Mouse (Mus musculus) midbrain, embryonic 11.5 days (tissue): ENCODE measurements around the gene Hnrnpab. TPM values are rescaled to one million over a fixed set of nuclear protein-coding genes. Genes with fewer than 3 reads are reported as not detected.
A peak's percentile ranks its signal among the peaks of the same experiment; 100 is the strongest.

Experiments used
- ATAC-seq: fragments of 200-750 bp; cut with Nextera tagmentation; 2 replicates; pipeline ENCODE4 v1.8.0; 2017; ENCODE audit warnings: moderate TSS enrichment, moderate library complexity; ENCODE audit not compliant: low FRiP score
- DNase-seq: peaks from one replicate; pipeline ENCODE4 v3.0.0; 2015; ENCODE audit warnings: low spot score; ENCODE audit errors: missing footprints
- H3K27ac ChIP-seq: fragments of 300-500 bp; sonication (generic); 2 replicates; pipeline ENCODE4 v1.5.1; 2014; ENCODE audit warnings: low read depth, low read length
- H3K27me3 ChIP-seq: fragments of 300-500 bp; sonication (generic); 2 replicates; pipeline ENCODE4 v1.6.1; 2014; ENCODE audit warnings: mild to moderate bottlenecking, low read length, moderate library complexity, mixed read lengths; ENCODE audit not compliant: control insufficient read depth, insufficient read depth
- H3K36me3 ChIP-seq: fragments of 300-500 bp; sonication (generic); 2 replicates; pipeline ENCODE4 v1.6.1; 2014; ENCODE audit warnings: mild to moderate bottlenecking, low read length, moderate library complexity, mixed read lengths; ENCODE audit not compliant: control insufficient read depth, insufficient read depth
- H3K4me1 ChIP-seq: fragments of 300-500 bp; sonication (generic); 2 replicates; pipeline ENCODE4 v1.6.1; 2014; ENCODE audit warnings: low read length; ENCODE audit not compliant: control insufficient read depth, insufficient read depth
- H3K4me2 ChIP-seq: fragments of 300-500 bp; sonication (generic); 2 replicates; pipeline ENCODE4 v1.6.1; 2014; ENCODE audit warnings: mild to moderate bottlenecking, moderate library complexity
- H3K4me3 ChIP-seq: fragments of 300-500 bp; sonication (generic); 2 replicates; pipeline ENCODE4 v1.5.1; 2014; ENCODE audit warnings: low read depth, low read length
- H3K9ac ChIP-seq: fragments of 300-500 bp; sonication (generic); 2 replicates; pipeline ENCODE4 v1.6.1; 2014; ENCODE audit warnings: low read length
- H3K9me3 ChIP-seq: fragments of 300-500 bp; sonication (generic); 2 replicates; pipeline ENCODE4 v1.6.1; 2016; ENCODE audit warnings: low read length; ENCODE audit not compliant: control insufficient read depth
- WGBS: fragments of 180-500 bp; shearing (Covaris S2); extraction: QIAGEN DNeasy Blood & Tissue Kit; methylation state at CpG from one replicate; pipeline ENCODE4 v1.1.7; 2014; 5-methylcytosine and 5-hydroxymethylcytosine counted together
- polyA plus RNA-seq: library from polyadenylated mRNA; unstranded; fragments of >200 nt; fragmentation: Nextera tagmentation; extraction: Ambion mirVana; gene quantifications from 2 replicates; pipeline ENCODE4 v1.2.1, GENCODE M21; 2014

Gene Hnrnpab
- polyA plus RNA-seq, 1 experiment from 2014 or later: 844 TPM

- no peak overlapping the region for H3K9ac ChIP-seq
- DNase-seq (no peak), ATAC-seq (no peak)
- H3K36me3 ChIP-seq: peaks cover 54% of the 10 kb centered on the region
- peaks cover 11% of the 10 kb centered on the region for H3K4me1 ChIP-seq
- H3K27ac ChIP-seq: no peak overlapping the region
- H3K9me3 ChIP-seq: no peaks in the 10 kb centered on the region
- no peaks in the 10 kb centered on the region for H3K27me3 ChIP-seq
- WGBS: 94% methylated on average over 3 of the region's 3 CpGs
- no peak overlapping the region for H3K4me2 ChIP-seq
- H3K4me3 ChIP-seq: no peak overlapping the region
Measured at GRCm38 (mm10) chr11:51588833-51589232, 17.8 kb downstream of the Hnrnpab start.

DNA sequence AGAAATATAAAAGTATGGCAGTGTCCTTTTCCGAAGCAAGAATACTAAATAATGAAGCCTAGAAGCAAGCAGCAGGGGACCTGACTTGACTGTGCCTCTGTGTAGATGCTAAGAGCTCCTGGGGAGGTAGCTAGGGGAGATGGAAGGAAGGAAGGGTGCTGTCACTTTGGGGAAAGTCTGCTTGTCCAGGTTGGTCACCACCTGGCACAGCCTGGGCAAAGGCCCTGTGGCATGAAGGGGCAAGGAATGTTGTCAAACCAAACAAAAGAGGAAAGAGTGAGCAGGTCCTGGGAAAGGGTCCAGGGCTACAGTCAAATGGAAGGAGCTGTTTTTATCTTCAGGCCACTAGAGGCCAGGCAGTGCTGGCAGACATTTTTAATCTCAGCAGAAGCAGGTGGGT, 19.6 kb downstream of the Hnrnpab start:
- Histone ChIP-seq H3K4me3 (no peak overlapping the region), H3K4me2 (no peak overlapping the region), H3K36me3 (peaks cover 37% of the 10 kb centered on the region), H3K27me3 (no peaks in the 10 kb centered on the region), H3K9me3 (no peaks in the 10 kb centered on the region), H3K27ac (no peak overlapping the region), H3K4me1 (peaks cover 15% of the 10 kb centered on the region), H3K9ac (no peak overlapping the region)
- DNase-seq (no peak), ATAC-seq (no peak)
- 90% methylated on average over 1 of the region's 1 CpGs for WGBS

- H3K9me3 ChIP-seq: no peaks in the 10 kb centered on the region
- H3K27me3 ChIP-seq: no peaks in the 10 kb centered on the region
- peaks cover 34% of the 10 kb centered on the region for H3K36me3 ChIP-seq
- no peak overlapping the region for H3K4me3 ChIP-seq
- DNase-seq: no peak
- 96% methylated on average over 13 of the region's 13 CpGs for WGBS
- no peak for ATAC-seq
- H3K4me1 ChIP-seq: peaks cover 15% of the 10 kb centered on the region
- H3K9ac ChIP-seq: no peak overlapping the region
- H3K4me2 ChIP-seq: no peak overlapping the region
- no peak overlapping the region for H3K27ac ChIP-seq
Measured at GRCm38 (mm10) chr11:51586411-51586810, 20.2 kb downstream of the Hnrnpab start.

- H3K36me3 ChIP-seq: peaks cover 31% of the 10 kb centered on the region
- peak overlapping the region; percentile 77; the same call in 1 of the 2 replicates for H3K27ac ChIP-seq
- no peaks in the 10 kb centered on the region for H3K27me3 ChIP-seq
- H3K4me1 ChIP-seq: peaks cover 15% of the 10 kb centered on the region
- WGBS: 69% methylated on average over 8 of the region's 8 CpGs
- no peaks in the 10 kb centered on the region for H3K9me3 ChIP-seq
- ATAC-seq (no peak), DNase-seq (no peak)
- peak overlapping the region; percentile 86 for H3K9ac ChIP-seq
- peak overlapping the region; percentile 88 for H3K4me2 ChIP-seq
- peak overlapping the region; percentile 63 for H3K4me3 ChIP-seq
Measured at GRCm38 (mm10) chr11:51585608-51586252, 20.9 kb downstream of the Hnrnpab start.

GRCm38 (mm10) chr11:51584431-51585248, 22.0 kb downstream of the Hnrnpab start, which contains the start of gene Phykpl:
TSS of gene Phykpl (plus strand) at chr11:51584757.
- under 1% methylated on average over 59 of the region's 59 CpGs for WGBS
- Histone ChIP-seq H3K4me3 (peak within 1 kb of the TSS; percentile 63), H3K4me2 (peak within 1 kb of the TSS; percentile 88), H3K36me3 (peaks cover 21% of the 10 kb centered on the region), H3K9ac (peak within 1 kb of the TSS; percentile 86), H3K4me1 (peaks cover 15% of the 10 kb centered on the region), H3K27me3 (no peaks in the 10 kb centered on the region), H3K27ac (peak within 1 kb of the TSS; percentile 87), H3K9me3 (no peaks in the 10 kb centered on the region)
- ATAC-seq (peak; percentile 94), DNase-seq (peak; percentile 100)

DNA sequence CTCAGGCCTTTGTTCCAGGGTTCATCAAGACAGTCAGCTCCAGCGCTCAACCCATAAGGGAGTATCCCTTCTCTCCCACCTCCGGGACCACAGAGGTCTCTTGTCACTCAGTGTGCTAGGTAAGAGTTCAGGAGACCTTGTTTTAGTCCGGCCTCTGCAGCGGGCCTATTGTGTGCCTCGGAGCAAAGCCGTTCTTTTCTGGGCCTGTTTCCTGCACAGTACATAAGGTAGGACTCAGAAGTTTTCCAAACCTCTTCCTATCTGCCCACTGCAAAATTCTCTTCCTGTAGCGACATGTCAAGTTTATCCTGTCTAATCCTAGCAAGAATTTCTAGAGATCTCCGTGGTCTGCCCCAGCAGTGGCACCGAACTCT, 22.6 kb downstream of the Hnrnpab start:
- H3K9me3 ChIP-seq: no peaks in the 10 kb centered on the region
- ATAC-seq: peak; percentile 14
- DNase-seq: no peak
- H3K4me2 ChIP-seq: peak overlapping the region; percentile 88
- 12% methylated on average over 9 of the region's 9 CpGs for WGBS
- peak overlapping the region; percentile 63 for H3K4me3 ChIP-seq
- peaks cover 18% of the 10 kb centered on the region for H3K36me3 ChIP-seq
- H3K4me1 ChIP-seq: peaks cover 15% of the 10 kb centered on the region
- H3K9ac ChIP-seq: peak overlapping the region; percentile 86
- no peaks in the 10 kb centered on the region for H3K27me3 ChIP-seq
- H3K27ac ChIP-seq: peak overlapping the region; percentile 87

DNA sequence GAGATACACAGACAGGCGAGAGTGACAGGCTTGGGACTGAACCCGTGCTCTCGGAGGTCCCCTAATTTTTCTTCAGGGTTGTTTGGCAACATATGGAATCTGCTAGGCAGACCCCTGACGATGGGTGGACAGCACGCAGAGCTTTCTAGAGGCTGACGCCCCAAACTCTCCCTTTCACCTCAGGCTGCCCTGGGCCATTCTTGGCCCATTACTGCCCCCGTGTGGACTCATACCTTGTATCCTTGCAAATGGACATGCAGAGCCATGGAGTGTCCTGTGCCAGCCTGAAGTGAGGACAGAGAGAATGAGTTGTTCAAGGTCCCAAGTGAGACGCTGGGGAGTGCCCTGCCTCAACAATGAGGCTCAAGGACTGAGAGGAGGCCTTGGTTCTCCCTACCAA, 23.9 kb downstream of the Hnrnpab start:
- 21% methylated on average over 8 of the region's 8 CpGs for WGBS
- no peaks in the 10 kb centered on the region for H3K27me3 ChIP-seq
- no peak for ATAC-seq
- no peak overlapping the region for H3K27ac ChIP-seq
- H3K36me3 ChIP-seq: peaks cover 10% of the 10 kb centered on the region
- no peak overlapping the region for H3K4me3 ChIP-seq
- no peak overlapping the region for H3K9ac ChIP-seq
- peaks cover 15% of the 10 kb centered on the region for H3K4me1 ChIP-seq
- no peak overlapping the region for H3K4me2 ChIP-seq
- DNase-seq: peak; percentile 94
- H3K9me3 ChIP-seq: no peaks in the 10 kb centered on the region

DNA sequence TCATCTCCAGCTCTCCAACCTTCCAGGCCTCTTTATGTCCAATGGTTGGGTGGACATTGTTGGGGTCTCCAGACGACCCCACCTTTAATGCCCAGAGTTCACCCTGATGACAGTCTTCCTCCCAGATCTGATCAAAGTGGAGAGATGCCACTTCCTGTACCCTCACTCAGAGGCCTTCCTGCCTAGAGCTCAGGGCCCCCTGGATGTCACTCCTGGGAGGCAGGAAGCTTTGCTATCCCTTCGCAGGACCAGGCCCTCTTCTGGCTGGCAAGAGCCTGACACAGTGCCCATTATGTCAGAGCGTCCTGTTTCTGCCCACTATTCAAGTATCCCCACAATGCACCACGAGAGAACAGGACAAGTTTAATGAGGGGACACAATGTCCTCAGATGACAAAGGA, 27.6 kb downstream of the Hnrnpab start:
- Histone ChIP-seq H3K4me1 (peaks cover 5% of the 10 kb centered on the region), H3K27me3 (no peaks in the 10 kb centered on the region), H3K4me2 (no peak overlapping the region), H3K27ac (no peak overlapping the region), H3K9ac (no peak overlapping the region), H3K36me3 (no peaks in the 10 kb centered on the region), H3K4me3 (no peak overlapping the region), H3K9me3 (no peaks in the 10 kb centered on the region)
- no peak for DNase-seq
- ATAC-seq: no peak
- 71% methylated on average over 4 of the region's 4 CpGs for WGBS

- ATAC-seq: no peak
- no peaks in the 10 kb centered on the region for H3K36me3 ChIP-seq
- WGBS: 87% methylated on average over 7 of the region's 7 CpGs
- no peaks in the 10 kb centered on the region for H3K4me1 ChIP-seq
- H3K27ac ChIP-seq: no peak overlapping the region
- no peaks in the 10 kb centered on the region for H3K27me3 ChIP-seq
- no peak overlapping the region for H3K4me2 ChIP-seq
- H3K9me3 ChIP-seq: no peaks in the 10 kb centered on the region
- no peak overlapping the region for H3K9ac ChIP-seq
- DNase-seq: no peak
- no peak overlapping the region for H3K4me3 ChIP-seq
Measured at GRCm38 (mm10) chr11:51577587-51577986, 29.1 kb downstream of the Hnrnpab start.
